Mouse (Mus musculus): Measurements from ENCODE around the gene Actg2.
A peak's percentile ranks its signal among the peaks of the same experiment; 100 is the strongest.

GRCm38 (mm10) chr6:83582938-83583270, 46.8 kb upstream of the Actg2 start:
- TF ChIP-seq CTCF (IDR thresholded peaks at IDR 0.05) (peak; percentile 90), EP300 (IDR thresholded peaks at IDR 0.05) (no peak)
